Mouse (Mus musculus): ENCODE data around the gene Msh5. TPM values are rescaled to one million over a fixed set of nuclear protein-coding genes. Genes with fewer than 3 reads are reported as not detected.

Msh5 gene
- total RNA-seq, 1 experiment, result 2.7 TPM

DNA sequence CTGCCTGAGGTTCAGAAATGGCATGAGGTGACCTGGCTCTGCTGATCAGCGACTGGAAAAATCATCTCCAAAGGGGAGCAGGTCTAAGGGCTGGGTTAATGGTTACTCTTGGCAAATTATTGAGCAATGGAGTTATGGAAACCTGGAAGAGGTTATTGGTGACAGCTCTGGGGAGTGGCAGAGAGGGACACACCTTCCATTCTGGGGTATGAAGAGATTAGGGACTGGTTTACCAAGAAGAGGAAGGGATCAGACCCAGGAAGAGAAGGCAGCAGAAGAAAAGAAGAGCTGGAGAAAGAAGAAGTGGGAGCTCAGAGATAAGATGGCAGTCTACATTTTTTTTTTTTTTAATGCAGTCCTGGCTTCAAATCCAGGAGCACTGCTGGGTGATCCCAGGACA lies 1.1 kb upstream of the Msh5 start:
- no peak for TF ChIP-seq ZNF384 (IDR thresholded peaks at IDR 0.05; ENCODE audit: low read depth, low read length)
- TF ChIP-seq MAFK (IDR thresholded peaks at IDR 0.05; ENCODE audit: insufficient read depth, low read depth, low read length), result no peak
- TF ChIP-seq ZC3H11A (IDR thresholded peaks at IDR 0.05; ENCODE audit: borderline replicate concordance, low read depth, low read length), result no peak
- no peak for TF ChIP-seq CHD2 (IDR thresholded peaks at IDR 0.05; ENCODE audit: low read depth, low read length)
- TF ChIP-seq HCFC1 (IDR thresholded peaks at IDR 0.05; ENCODE audit: borderline replicate concordance, insufficient read depth, low read length), result no peak
- no peak for DNase-seq (ENCODE audit: low read depth, low spot score)
- peaks cover 5% of the 10 kb centered on the region; the same call in 1 of the 2 replicates for H3K36me3 ChIP-seq (ENCODE audit: control insufficient read depth, insufficient read depth, low read length, poor library complexity, severe bottlenecking)
- no peaks in the 10 kb centered on the region for H3K9me3 ChIP-seq (ENCODE audit: control insufficient read depth, insufficient read depth, low read depth, low read length)
- in situ Hi-C loops (cut with MboI; ENCODE audit: low sequenced_read_pairs in 2 of 2, unreplicated experiment in 2 of 2), result no loop called here
- no peak overlapping the region for H3K27ac ChIP-seq (ENCODE audit: insufficient read depth, low read depth, low read length, poor library complexity, severe bottlenecking)
- no peak overlapping the region for H3K9ac ChIP-seq (ENCODE audit: insufficient read depth, low read depth, low read length, poor library complexity, severe bottlenecking)
- no peak overlapping the region for H3K4me3 ChIP-seq (ENCODE audit: insufficient read depth in 1 of 2, low read depth in 1 of 2, low read length in 2 of 2, poor library complexity in 1 of 2, severe bottlenecking in 1 of 2)
- peaks cover 0 to 24% of the 10 kb centered on the region in 2 experiments for H3K4me1 ChIP-seq (ENCODE audit: control insufficient read depth in 2 of 2, insufficient read depth in 2 of 2, low read length in 2 of 2, poor library complexity in 1 of 2)

GRCm38 (mm10) chr17:35045807-35046680 lies 501 bp downstream of the Msh5 start:
- in situ Hi-C loops (cut with MboI; ENCODE audit: low sequenced_read_pairs in 2 of 2, unreplicated experiment in 2 of 2), result no loop called here
- H3K4me1 ChIP-seq (ENCODE audit: control insufficient read depth in 2 of 2, insufficient read depth in 2 of 2, low read length in 2 of 2, poor library complexity in 1 of 2), result peaks cover 0 to 14% of the 10 kb centered on the region in 2 experiments
- H3K36me3 ChIP-seq (ENCODE audit: control insufficient read depth, insufficient read depth, low read length, poor library complexity, severe bottlenecking), result no peaks in the 10 kb centered on the region
- peak overlapping the region; percentile 91 for H3K9ac ChIP-seq (ENCODE audit: insufficient read depth, low read depth, low read length, poor library complexity, severe bottlenecking)
- TF ChIP-seq HCFC1 (IDR thresholded peaks at IDR 0.05; ENCODE audit: borderline replicate concordance, insufficient read depth, low read length) (no peak), ZC3H11A (IDR thresholded peaks at IDR 0.05; ENCODE audit: borderline replicate concordance, low read depth, low read length) (no peak), ZNF384 (IDR thresholded peaks at IDR 0.05; ENCODE audit: low read depth, low read length) (no peak), CHD2 (IDR thresholded peaks at IDR 0.05; ENCODE audit: low read depth, low read length) (no peak), MAFK (IDR thresholded peaks at IDR 0.05; ENCODE audit: insufficient read depth, low read depth, low read length) (no peak)
- no peaks in the 10 kb centered on the region for H3K9me3 ChIP-seq (ENCODE audit: control insufficient read depth, insufficient read depth, low read depth, low read length)
- peak overlapping the region; percentile 66 to 78 for H3K4me3 ChIP-seq (ENCODE audit: insufficient read depth in 1 of 2, low read depth in 1 of 2, low read length in 2 of 2, poor library complexity in 1 of 2, severe bottlenecking in 1 of 2)
- no peak overlapping the region for H3K27ac ChIP-seq (ENCODE audit: insufficient read depth, low read depth, low read length, poor library complexity, severe bottlenecking)
- no peak for DNase-seq (ENCODE audit: low read depth, low spot score)

DNA sequence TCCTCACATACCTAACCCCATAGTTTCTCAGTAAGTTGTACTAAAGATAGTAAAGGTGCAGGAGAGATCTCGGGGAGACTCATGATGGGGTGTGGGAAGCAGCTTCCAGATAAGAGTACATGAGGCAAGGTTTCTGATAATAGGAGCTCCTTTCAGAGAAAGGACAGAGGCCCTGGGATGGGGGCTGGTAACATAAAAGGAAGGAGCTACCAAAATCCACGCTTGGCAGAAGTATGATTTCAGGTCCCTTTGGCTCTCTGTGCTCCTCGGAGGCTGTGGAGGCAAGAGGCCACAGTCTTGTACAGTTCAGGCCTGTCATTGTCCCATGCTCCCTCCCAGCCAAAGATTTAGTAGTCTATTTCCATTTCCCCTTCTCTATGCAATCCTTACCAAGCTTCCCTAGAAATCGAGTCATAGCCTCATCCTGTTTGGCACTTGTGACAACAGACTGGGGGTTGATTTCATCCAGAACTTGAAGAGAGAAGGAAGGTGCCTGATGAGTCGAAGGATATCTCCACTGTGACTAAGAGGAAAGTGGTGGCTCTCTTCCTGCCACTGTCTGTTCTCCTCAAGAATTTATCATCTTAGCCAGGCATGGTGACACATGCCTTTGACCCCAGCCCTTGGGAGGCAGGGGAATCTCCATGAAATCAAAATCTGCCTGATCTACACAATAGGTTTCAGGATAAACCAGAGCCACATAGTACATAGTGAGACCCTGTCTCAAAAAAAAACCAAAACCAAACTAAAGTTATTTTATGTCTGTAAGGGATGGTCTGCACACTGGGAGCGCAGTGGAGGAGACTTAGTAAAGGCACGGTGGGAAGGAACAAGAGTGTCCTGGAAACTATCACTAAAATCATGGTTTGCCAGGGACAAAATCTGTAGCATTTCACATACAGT lies 1.4 kb downstream of the Msh5 start:
- no peak overlapping the region for H3K27ac ChIP-seq (ENCODE audit: insufficient read depth, low read depth, low read length, poor library complexity, severe bottlenecking)

DNA sequence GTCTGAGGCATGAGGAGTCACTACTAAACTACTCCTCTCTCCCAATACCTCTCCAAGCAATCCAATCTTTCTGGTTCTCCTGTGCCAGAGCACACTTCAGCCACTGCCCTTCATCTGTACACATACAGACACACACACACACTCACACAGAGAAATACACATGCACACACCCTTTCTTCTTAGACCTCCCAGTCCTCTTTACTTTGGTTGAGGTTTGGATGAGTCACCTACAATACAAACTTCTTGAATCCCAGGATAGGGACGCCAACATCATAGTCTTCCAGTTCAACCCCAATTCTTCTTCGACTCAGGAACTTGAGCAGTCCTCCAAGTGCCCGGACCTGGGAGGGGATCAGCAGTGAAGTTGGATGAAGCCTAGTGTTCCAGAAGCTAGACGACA lies 2.8 kb downstream of the Msh5 start:
- Histone ChIP-seq H3K4me3 (ENCODE audit: insufficient read depth in 1 of 2, low read depth in 1 of 2, low read length in 2 of 2, poor library complexity in 1 of 2, severe bottlenecking in 1 of 2) (no peak overlapping the region), H3K4me1 (ENCODE audit: control insufficient read depth in 2 of 2, insufficient read depth in 2 of 2, low read length in 2 of 2, poor library complexity in 1 of 2) (peaks cover 0 to 8% of the 10 kb centered on the region in 2 experiments; a peak in 2 of 4 replicates), H3K36me3 (ENCODE audit: control insufficient read depth, insufficient read depth, low read length, poor library complexity, severe bottlenecking) (no peaks in the 10 kb centered on the region), H3K9me3 (ENCODE audit: control insufficient read depth, insufficient read depth, low read depth, low read length) (no peaks in the 10 kb centered on the region), H3K9ac (ENCODE audit: insufficient read depth, low read depth, low read length, poor library complexity, severe bottlenecking) (no peak overlapping the region), H3K27ac (ENCODE audit: insufficient read depth, low read depth, low read length, poor library complexity, severe bottlenecking) (no peak overlapping the region)
- in situ Hi-C loops (cut with MboI; ENCODE audit: low sequenced_read_pairs in 2 of 2, unreplicated experiment in 2 of 2), result no loop called here
- TF ChIP-seq HCFC1 (IDR thresholded peaks at IDR 0.05; ENCODE audit: borderline replicate concordance, insufficient read depth, low read length) (no peak), MAFK (IDR thresholded peaks at IDR 0.05; ENCODE audit: insufficient read depth, low read depth, low read length) (no peak), ZC3H11A (IDR thresholded peaks at IDR 0.05; ENCODE audit: borderline replicate concordance, low read depth, low read length) (no peak), CHD2 (IDR thresholded peaks at IDR 0.05; ENCODE audit: low read depth, low read length) (no peak), ZNF384 (IDR thresholded peaks at IDR 0.05; ENCODE audit: low read depth, low read length) (no peak)
- no peak for DNase-seq (ENCODE audit: low read depth, low spot score)

More for the DNA sequence above, 1.4 kb downstream of the Msh5 start:
- Histone ChIP-seq H3K9me3 (ENCODE audit: control insufficient read depth, insufficient read depth, low read depth, low read length) (no peaks in the 10 kb centered on the region), H3K36me3 (ENCODE audit: control insufficient read depth, insufficient read depth, low read length, poor library complexity, severe bottlenecking) (no peaks in the 10 kb centered on the region), H3K4me1 (ENCODE audit: control insufficient read depth in 2 of 2, insufficient read depth in 2 of 2, low read length in 2 of 2, poor library complexity in 1 of 2) (peaks cover 0 to 14% of the 10 kb centered on the region in 2 experiments), H3K9ac (ENCODE audit: insufficient read depth, low read depth, low read length, poor library complexity, severe bottlenecking) (no peak overlapping the region), H3K4me3 (ENCODE audit: insufficient read depth in 1 of 2, low read depth in 1 of 2, low read length in 2 of 2, poor library complexity in 1 of 2, severe bottlenecking in 1 of 2) (peak overlapping the region in 1 of 2 experiments; percentile 78; a peak in 2 of 4 replicates)
- no peak for DNase-seq (ENCODE audit: low read depth, low spot score)
- TF ChIP-seq ZNF384 (IDR thresholded peaks at IDR 0.05; ENCODE audit: low read depth, low read length) (no peak), CHD2 (IDR thresholded peaks at IDR 0.05; ENCODE audit: low read depth, low read length) (no peak), MAFK (IDR thresholded peaks at IDR 0.05; ENCODE audit: insufficient read depth, low read depth, low read length) (no peak)
- in situ Hi-C loops (cut with MboI; ENCODE audit: low sequenced_read_pairs in 2 of 2, unreplicated experiment in 2 of 2), result no loop called here
